ENCODE assay signal across 22 mouse cellular contexts in the genomic region with DNA sequence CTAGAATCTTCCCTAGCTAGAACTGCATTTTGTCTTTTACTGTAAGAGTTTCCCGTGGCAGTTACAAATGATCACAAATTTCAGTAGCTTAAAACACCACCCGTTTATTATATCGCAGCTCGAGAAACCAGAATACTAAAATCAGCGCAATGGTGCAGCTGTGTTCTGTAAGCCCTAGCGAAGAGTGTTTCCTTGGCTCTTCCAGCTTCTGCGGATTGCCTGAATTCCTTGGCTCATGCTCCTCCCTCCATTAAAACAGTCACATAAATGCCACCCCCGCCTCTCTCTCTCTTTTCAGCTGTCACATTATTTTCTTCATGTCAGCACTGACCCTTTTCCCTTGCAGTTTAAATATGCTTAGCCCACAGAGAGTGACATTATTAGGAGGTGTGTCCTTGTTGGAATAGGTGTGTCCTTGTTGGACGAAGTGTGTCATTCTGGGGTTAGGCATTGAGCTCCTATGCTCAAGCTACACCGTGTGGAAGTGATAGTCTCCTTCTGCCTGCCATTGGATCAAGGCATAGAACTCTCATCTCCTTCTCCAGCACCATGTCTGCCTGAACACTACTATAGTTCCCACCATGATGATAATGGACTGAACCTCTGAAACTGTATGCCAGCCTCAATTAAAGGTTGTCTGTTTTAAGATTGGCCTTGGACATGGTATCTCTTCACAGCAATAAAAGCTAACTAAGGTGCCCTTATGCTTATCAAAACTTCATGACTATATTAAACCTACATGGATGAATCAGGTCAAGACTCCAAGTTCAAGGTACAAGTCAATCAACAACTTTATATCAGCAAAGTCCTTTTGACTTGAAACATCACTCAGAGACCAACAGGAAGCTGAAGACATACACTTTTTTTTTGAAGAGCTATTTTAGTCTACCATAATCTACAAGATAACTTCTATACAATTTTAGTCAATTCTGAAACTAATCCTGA.
DNase-seq lines count a peak whose midpoint lies in the region; ATAC-seq and TF ChIP-seq lines count a peak whose summit lies in the region.
"Had no signal": no experiment of that assay in that cellular context is flagged by ENCODE, and none has a peak within 500 bp of the region (broad histone marks: within the 10 kb centered on the region; RNA-seq: fewer than 3 reads in every experiment).

No protein-coding gene starts in this region.

- ATAC-seq in stomach, embryonic 14.5 days (ENCODE audit: insufficient number of reproducible peaks, insufficient read depth, low FRiP score, low read depth), result peak; percentile 82
- no peak for ATAC-seq in stomach, postnatal 0 days (ENCODE audit: low FRiP score, low TSS enrichment)
- ATAC-seq in limb, embryonic 14.5 days (ENCODE audit: low FRiP score, low read depth), result peak; percentile 37; the same call in 1 of the 2 replicates
- no peak for ATAC-seq in CD4-positive, CD25-positive, alpha-beta regulatory T cell, adult 4 months
- ATAC-seq: forebrain, embryonic 16.5 days; hindbrain, postnatal 0 days; midbrain, embryonic 13.5 days; Patski had no signal

- 0 out of 2 replicates have a peak overlapping the region, but pooled peaks have one; percentile 1 for H3K27ac ChIP-seq in stomach, embryonic 14.5 days (ENCODE audit: low read length)
- no peak overlapping the region for H3K27ac ChIP-seq in stomach, postnatal 0 days (replicated peaks)
- no peak overlapping the region for H3K27ac ChIP-seq in limb, embryonic 14.5 days (replicated peaks; ENCODE audit: low read depth, low read length)
- H3K27ac ChIP-seq: embryonic facial prominence, embryonic 15.5 days; heart, embryonic 10.5 days; hindbrain, embryonic 10.5 days; hindbrain, postnatal 0 days; limb, embryonic 12.5 days; liver, embryonic 14.5 days; midbrain, embryonic 13.5 days; neural tube, embryonic 13.5 days had no signal

- no peaks in the 10 kb centered on the region for H3K36me3 ChIP-seq in stomach, embryonic 14.5 days (ENCODE audit: control insufficient read depth, insufficient read depth, low read length)
- H3K36me3 ChIP-seq in stomach, postnatal 0 days (ENCODE audit: control insufficient read depth, insufficient read depth, low read length), result no peaks in the 10 kb centered on the region
- H3K36me3 ChIP-seq in limb, embryonic 14.5 days (ENCODE audit: control insufficient read depth, insufficient read depth, low read length), result no peaks in the 10 kb centered on the region
- H3K36me3 ChIP-seq: embryonic facial prominence, embryonic 15.5 days; heart, embryonic 10.5 days; hindbrain, embryonic 10.5 days; limb, embryonic 12.5 days; midbrain, embryonic 13.5 days; neural tube, embryonic 13.5 days had no signal

- no peaks in the 10 kb centered on the region for H3K27me3 ChIP-seq in stomach, embryonic 14.5 days (ENCODE audit: control insufficient read depth, insufficient read depth, low read length)
- H3K27me3 ChIP-seq in stomach, postnatal 0 days (ENCODE audit: control insufficient read depth, insufficient read depth, low read length), result no peaks in the 10 kb centered on the region
- H3K27me3 ChIP-seq in limb, embryonic 14.5 days (ENCODE audit: control insufficient read depth, insufficient read depth, low read length), result no peaks in the 10 kb centered on the region
- H3K27me3 ChIP-seq: embryonic facial prominence, embryonic 15.5 days; limb, embryonic 12.5 days; midbrain, embryonic 13.5 days; neural tube, embryonic 13.5 days had no signal

- TF ChIP-seq EP300 in stomach, postnatal 0 days (optimal IDR thresholded peaks at IDR 0.05), result no peak

- TF ChIP-seq CTCF in stomach, postnatal 0 days (IDR thresholded peaks at IDR 0.05; ENCODE audit: low read depth), result no peak

- no peak overlapping the region for H3K9ac ChIP-seq in stomach, embryonic 14.5 days (replicated peaks; ENCODE audit: low read depth, low read length)
- H3K9ac ChIP-seq in stomach, postnatal 0 days (ENCODE audit: low read length), result no peak overlapping the region
- H3K9ac ChIP-seq in limb, embryonic 14.5 days (ENCODE audit: low read depth, low read length, severe bottlenecking), result no peak overlapping the region
- H3K9ac ChIP-seq: embryonic facial prominence, embryonic 15.5 days; limb, embryonic 12.5 days; liver, embryonic 14.5 days; midbrain, embryonic 13.5 days; neural tube, embryonic 13.5 days had no signal

- H3K4me1 ChIP-seq in stomach, embryonic 14.5 days (ENCODE audit: control insufficient read depth, insufficient read depth, low read length), result 0 out of 2 replicates have a peak, but pooled peaks cover 4% of the 10 kb centered on the region
- H3K4me1 ChIP-seq in stomach, postnatal 0 days (replicated peaks; ENCODE audit: control insufficient read depth, insufficient read depth), result no peaks in the 10 kb centered on the region
- H3K4me1 ChIP-seq in limb, embryonic 14.5 days (ENCODE audit: control insufficient read depth, insufficient read depth, low read length), result no peaks in the 10 kb centered on the region
- H3K4me1 ChIP-seq: embryonic facial prominence, embryonic 15.5 days; hindbrain, embryonic 10.5 days; limb, embryonic 12.5 days; midbrain, embryonic 13.5 days; neural tube, embryonic 13.5 days had no signal

- no peak for TF ChIP-seq POLR2A in limb, embryonic 14.5 days (IDR thresholded peaks at IDR 0.05; ENCODE audit: borderline replicate concordance, extremely low read depth, insufficient read depth, insufficient read length)

- H3K4me3 ChIP-seq in stomach, embryonic 14.5 days (ENCODE audit: low read depth, low read length), result no peak overlapping the region
- no peak overlapping the region for H3K4me3 ChIP-seq in stomach, postnatal 0 days (ENCODE audit: low read depth, low read length)
- no peak overlapping the region for H3K4me3 ChIP-seq in limb, embryonic 14.5 days (replicated peaks; ENCODE audit: low read length)
- H3K4me3 ChIP-seq: embryonic facial prominence, embryonic 15.5 days; heart, embryonic 10.5 days; hindbrain, embryonic 10.5 days; limb, embryonic 12.5 days; midbrain, embryonic 13.5 days; neural tube, embryonic 13.5 days had no signal

- H3K4me2 ChIP-seq in stomach, embryonic 14.5 days (replicated peaks; ENCODE audit: low read depth, low read length), result no peak overlapping the region
- no peak overlapping the region for H3K4me2 ChIP-seq in stomach, postnatal 0 days (replicated peaks; ENCODE audit: low read depth)
- no peak overlapping the region for H3K4me2 ChIP-seq in limb, embryonic 14.5 days (replicated peaks; ENCODE audit: low read depth, low read length, severe bottlenecking)
- H3K4me2 ChIP-seq: embryonic facial prominence, embryonic 15.5 days; limb, embryonic 12.5 days; midbrain, embryonic 13.5 days; neural tube, embryonic 13.5 days had no signal

- WGBS in stomach, embryonic 14.5 days, result 42% methylated on average over 10 of the region's 10 CpGs
- WGBS in stomach, postnatal 0 days, result 20% methylated on average over 10 of the region's 10 CpGs
- 75% methylated on average over 10 of the region's 10 CpGs for WGBS in limb, embryonic 14.5 days

- H3K9me3 ChIP-seq in stomach, embryonic 14.5 days (ENCODE audit: control insufficient read depth, low read depth, low read length), result no peaks in the 10 kb centered on the region
- no peaks in the 10 kb centered on the region for H3K9me3 ChIP-seq in stomach, postnatal 0 days (ENCODE audit: control insufficient read depth, low read length)
- no peaks in the 10 kb centered on the region for H3K9me3 ChIP-seq in limb, embryonic 14.5 days (ENCODE audit: control insufficient read depth, low read length)
- H3K9me3 ChIP-seq: embryonic facial prominence, embryonic 15.5 days; heart, embryonic 10.5 days; hindbrain, embryonic 10.5 days; limb, embryonic 12.5 days; midbrain, embryonic 13.5 days; neural tube, embryonic 13.5 days had no signal

- peak; percentile 7 to 10 for DNase-seq in kidney, postnatal 4 days
- DNase-seq in kidney, adult 9 months, result no peak
- DNase-seq in stomach, postnatal 0 days (ENCODE audit: low spot score), result no peak
- DNase-seq in limb, embryonic 14.5 days (ENCODE audit: low spot score), result peak; percentile 28
- DNase-seq in adrenal gland, adult (ENCODE audit: inconsistent age in 2 of 2, low spot score in 1 of 2), result no peak
- DNase-seq: adrenal gland, postnatal 25 days; cerebellum, adult 11 months; cerebellum, postnatal 10 days; kidney, postnatal 25 days; thymus, adult 2 months had no signal

Comparison
In these comparisons a context has a peak if more than half of its experiments do, and no peak if none do; other contexts are left out.
1. DNase-seq: peak in kidney, postnatal 4 days (2 of 2) and limb, embryonic 14.5 days (single experiment); none in kidney, adult 9 months (single experiment), stomach, postnatal 0 days (single experiment) and adrenal gland, adult (0 of 2).
2. ATAC-seq: peak in stomach, embryonic 14.5 days (single experiment) and limb, embryonic 14.5 days (single experiment); none in stomach, postnatal 0 days (single experiment) and CD4-positive, CD25-positive, alpha-beta regulatory T cell, adult 4 months (single experiment).